Mouse (Mus musculus) neural tube, embryonic 10.5 days (tissue): Measurements from ENCODE around the gene Csrp2.

Source experiments
- DNase-seq: peaks from one replicate; pipeline ENCODE4 v3.0.0-alpha.2; 2017; ENCODE audit warnings: low spot score; ENCODE audit errors: extremely low spot score

Csrp2 gene

GRCm38 (mm10) chr10:110931161-110931912, 11.7 kb downstream of the Csrp2 start:
- peak; percentile 23 for DNase-seq

DNA sequence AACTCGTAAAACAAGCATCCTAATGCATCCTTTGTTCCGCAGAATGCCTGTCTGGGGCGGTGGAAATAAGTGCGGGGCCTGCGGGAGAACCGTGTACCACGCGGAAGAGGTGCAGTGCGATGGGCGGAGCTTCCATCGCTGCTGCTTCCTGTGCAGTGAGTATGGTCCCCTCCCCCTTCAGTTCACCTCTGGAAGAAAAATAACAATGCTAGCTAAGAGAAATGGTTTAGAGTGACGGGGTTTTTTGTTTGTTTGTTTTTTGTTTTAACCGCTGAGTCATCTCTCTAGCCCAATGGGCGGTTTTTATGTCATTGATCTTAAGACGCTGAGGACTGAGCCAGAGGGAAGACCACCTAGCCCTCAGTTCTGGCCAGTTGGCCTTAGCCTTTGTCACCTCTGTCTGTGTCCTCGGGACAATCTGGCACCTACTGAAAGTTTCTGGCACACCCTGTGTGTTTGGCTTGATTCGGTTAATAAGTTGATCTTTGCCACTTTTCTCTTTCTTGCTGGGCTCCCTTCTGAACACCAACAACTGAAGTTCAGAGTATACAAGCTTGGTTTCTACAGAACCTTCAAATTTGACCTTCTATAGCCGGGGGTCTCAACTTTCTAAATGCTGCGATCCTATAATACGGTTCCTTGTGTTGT, 12.4 kb downstream of the Csrp2 start:
- DNase-seq = peak; percentile 29

- DNase-seq = no peak
Measured at GRCm38 (mm10) chr10:110933584-110933983, 14.0 kb downstream of the Csrp2 start.

- no peak for DNase-seq
Measured at GRCm38 (mm10) chr10:110935081-110935480, 15.5 kb downstream of the Csrp2 start.

GRCm38 (mm10) chr10:110935669-110936068, 16.1 kb downstream of the Csrp2 start:
- DNase-seq = no peak

- no peak for DNase-seq
Measured at GRCm38 (mm10) chr10:110938361-110938760, 18.8 kb downstream of the Csrp2 start.

DNA sequence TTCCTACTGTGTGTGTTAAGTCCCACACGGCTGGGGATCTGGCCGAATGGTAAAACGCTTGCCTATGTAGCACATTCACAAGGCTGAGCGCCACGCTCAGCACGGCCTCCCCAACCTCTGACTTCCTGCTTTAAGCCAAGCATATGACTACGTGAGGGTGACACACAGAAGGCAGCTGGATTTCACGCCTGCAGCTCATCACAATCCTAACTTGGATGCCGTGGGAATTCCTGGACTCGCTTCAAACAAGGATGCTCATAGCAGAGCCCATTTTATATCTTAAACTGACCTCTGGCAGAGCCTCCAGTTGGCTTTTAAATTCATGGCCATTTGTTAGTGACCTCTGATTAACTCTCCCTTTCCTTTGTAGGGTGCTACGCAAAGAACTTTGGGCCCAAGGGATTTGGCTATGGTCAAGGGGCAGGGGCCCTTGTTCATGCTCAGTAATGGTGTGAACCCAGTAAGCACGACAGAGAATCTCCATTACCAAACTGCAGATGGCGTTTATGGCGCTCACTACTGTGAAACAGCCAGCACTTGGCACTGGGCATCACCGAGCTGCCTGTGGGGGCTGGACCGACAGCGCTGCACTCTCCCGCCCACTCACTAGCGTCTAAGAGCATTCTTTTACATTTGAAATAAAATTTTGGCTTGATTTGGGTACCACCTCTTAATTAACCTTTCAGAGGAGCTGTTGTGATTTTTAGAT, 19.4 kb downstream of the Csrp2 start:
- DNase-seq = peak; percentile 13

DNA sequence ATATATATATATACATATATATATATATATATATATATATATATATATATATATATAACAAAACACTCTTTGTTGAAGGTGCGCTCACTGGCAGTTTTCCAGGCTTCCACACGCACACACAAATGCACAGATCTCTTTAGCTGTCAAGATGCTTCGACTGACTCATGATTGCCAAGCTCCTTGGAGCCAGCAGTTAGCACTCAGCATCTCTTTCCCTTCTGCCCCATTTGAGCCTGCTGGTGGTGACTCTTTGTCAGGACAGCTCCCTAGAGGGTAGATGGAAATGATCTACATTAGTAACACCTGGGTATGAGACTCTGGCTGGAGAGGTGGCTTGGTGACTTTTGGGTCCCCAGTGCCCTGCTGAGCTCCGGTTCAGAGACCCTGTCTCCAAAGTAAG, 20.1 kb downstream of the Csrp2 start:
- DNase-seq = no peak

GRCm38 (mm10) chr10:110940740-110941398, 21.3 kb downstream of the Csrp2 start:
- DNase-seq = no peak

- no peak for DNase-seq
Measured at GRCm38 (mm10) chr10:110941968-110942367, 22.4 kb downstream of the Csrp2 start.

DNA sequence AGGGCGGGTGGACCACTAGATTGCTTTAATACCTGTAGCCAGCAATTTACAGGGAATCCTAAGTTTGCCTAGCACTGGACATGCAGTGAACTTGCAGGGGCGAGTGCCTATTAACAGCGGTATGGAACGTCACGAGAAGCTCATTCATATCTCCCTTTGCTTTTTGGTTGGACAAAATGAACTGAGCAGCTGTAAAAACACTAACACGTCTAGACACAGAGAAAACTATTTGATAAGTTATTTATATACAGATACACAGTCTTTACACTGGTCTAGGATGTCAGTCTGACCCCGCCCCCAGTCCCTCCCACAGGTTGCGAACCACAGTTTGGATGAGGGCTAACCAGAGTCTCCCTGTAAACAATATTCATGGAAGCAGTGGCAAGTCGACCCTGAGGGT, 23.2 kb downstream of the Csrp2 start:
- no peak for DNase-seq

GRCm38 (mm10) chr10:110944175-110944574, 24.6 kb downstream of the Csrp2 start:
- DNase-seq = no peak

GRCm38 (mm10) chr10:110945966-110946365, 26.4 kb downstream of the Csrp2 start:
- no peak for DNase-seq

- DNase-seq = no peak
Measured at GRCm38 (mm10) chr10:110947574-110947973, 28.0 kb downstream of the Csrp2 start.

DNA sequence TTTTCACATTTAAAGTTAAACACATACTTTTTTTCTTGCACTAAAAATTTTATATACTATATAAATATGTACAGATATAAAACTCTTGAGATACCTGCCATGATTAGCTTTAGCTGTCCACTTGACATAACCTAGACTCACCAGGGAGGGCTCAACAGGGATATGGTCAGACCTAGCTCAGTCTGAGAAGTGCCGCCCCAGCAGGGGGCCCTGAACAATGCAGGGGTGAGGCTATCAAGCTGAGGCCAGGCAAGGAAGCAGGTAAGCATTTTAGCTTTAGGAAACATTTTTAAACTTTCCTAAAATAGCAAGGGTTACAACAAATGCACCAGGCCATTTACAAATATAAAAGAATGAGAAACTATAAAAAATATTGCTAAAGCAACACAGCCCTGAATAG, 31.5 kb downstream of the Csrp2 start:
- no peak for DNase-seq

GRCm38 (mm10) chr10:110951748-110952147, 32.2 kb downstream of the Csrp2 start:
- no peak for DNase-seq

DNA sequence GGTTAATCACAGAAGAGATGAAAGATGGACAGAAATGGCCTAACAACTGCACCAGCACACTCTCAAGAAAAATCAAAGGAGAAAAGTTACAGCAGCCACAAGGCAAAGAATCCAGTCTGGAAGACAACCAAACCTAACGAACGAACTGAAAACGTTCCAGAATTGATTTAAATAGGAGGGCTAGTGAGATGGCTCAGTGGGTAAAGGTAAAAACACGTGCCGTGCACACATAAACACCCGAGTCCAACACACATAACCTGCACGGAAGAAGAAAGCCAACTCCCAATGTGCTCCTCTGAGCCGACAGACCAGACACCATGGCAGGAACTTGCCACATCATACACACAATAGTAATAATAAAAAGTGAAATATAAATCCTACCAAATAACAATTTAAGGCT, 32.7 kb downstream of the Csrp2 start:
- DNase-seq = no peak

DNA sequence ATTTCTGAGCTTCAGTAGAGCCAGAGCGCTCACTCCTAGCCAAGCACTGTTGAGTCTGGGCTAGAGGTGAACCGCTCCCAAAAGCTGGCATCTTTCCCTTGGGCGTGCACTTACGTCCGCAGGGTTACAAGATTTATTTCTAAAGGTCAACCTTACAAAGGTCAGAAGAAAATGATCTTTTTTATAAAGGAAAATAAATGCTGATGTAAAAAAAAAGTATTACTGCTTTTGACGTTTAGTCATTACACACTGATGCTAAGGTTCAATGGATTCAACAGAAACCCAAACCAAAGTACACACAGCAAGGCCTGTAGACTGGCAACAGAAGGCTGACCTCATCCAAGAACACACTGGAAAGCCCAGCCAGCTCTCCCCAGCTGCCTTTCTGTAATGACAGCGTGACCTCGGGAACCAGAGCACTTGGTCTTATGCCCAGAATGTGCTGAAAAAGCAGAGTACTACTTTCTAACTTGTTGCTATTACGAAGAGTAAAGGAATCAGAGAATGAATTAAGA, 33.4 kb downstream of the Csrp2 start:
- DNase-seq = no peak

DNA sequence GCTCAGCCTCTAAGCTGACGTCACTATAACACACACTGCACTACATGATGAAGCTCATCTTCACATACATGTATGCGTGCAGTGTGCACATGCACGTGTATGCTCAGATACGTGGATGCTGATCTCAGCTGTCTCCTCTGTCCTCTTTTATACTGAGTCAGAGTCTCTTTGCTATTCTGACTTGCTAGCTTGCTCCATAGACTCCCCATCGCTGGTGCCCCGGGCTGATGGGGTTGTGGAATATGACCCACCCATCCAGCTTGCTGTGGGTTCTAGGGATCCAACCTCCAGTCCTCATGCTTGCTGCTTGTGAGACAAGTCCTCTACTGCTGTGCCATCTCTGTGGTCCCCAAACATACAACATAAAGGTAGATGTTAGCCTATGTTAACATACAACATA, 39.3 kb downstream of the Csrp2 start:
- DNase-seq = no peak

DNA sequence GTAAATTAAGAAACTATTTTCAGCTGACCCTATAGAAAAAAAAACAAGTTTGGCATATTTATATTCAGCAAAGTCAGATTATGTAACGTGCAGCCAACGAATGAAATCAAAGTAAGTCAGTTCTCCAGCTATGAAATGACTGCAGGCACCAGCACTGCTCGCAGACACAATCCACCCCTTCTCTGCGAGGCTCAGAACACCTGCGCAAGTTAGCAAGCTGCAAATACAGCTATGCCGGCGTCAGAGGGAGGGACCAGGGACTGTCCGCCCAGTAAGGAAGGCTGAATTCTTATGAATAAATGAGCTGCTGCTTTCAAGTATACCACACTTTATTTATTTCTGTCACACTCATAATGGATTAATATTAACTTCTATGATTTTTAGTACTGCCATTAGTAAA, 40.2 kb downstream of the Csrp2 start:
- DNase-seq = no peak

DNA sequence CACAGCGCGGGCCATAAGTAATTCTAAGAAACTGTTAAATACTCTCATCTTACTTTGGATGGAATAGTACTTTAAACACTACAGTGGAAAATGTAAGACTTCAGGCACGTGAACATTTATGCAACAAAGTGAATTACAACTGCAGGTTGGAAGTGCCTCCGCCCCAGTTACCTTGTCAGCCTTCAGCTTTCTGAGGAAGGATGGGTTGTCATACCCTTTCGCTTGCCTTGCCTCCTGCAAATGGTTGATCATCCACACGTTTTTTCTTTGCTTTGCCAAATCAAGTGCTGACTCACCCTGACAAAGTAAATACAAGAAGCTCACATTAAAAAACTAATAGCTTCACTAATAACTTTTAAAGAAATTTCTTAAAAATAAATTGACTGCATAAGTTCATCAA, 41.3 kb downstream of the Csrp2 start:
- DNase-seq = no peak

DNA sequence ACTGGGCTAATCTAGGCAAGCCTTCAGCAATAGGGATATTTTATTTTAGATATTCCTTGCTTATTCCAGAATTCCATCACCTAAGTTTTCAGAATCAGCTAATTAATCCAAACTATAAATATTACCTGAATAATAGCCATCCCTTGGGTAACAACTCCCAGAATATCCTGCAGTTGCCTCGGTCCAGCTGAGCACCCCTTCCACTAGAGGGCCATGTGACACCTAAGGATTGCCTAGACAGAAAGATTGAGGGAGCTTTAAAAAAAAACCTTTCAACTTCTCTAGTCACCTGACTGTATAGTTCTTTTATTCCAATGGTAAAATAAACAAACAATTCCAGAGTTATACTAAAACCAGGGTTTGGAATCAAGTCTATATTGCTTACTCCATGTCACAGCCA, 42.6 kb downstream of the Csrp2 start:
- no peak for DNase-seq
